ENCODE assay signal across 9 mouse cellular contexts in the genomic region with DNA sequence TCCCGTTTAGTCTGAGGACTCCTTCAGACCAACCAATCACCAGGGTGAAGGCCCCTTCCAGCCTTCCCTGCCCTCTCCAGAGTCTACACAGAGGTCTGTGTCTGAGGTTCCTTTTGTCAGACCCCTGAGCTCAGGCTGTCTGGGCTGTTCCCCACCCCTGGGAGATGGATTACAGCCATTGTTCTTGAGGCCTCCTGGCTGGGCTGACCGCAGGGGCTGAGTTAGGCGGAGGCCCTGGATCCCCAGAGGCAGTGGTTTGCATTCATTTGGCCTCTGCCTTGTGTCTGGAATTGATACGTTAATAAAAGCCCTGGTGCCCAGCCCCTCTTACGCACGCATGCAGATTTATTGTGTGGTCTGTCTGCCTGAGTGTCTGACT. TPM values are rescaled to one million over a fixed set of nuclear protein-coding genes. Genes with fewer than 3 reads are reported as not detected.
DNase-seq lines count a peak whose midpoint lies in the region; ATAC-seq lines count a peak whose summit lies in the region.
"Had no signal": no experiment of that assay in that cellular context is flagged by ENCODE, and none has a peak within 500 bp of the region (broad histone marks: within the 10 kb centered on the region; RNA-seq: fewer than 3 reads in every experiment).

No protein-coding gene starts in this region.

- H3K9me3 ChIP-seq in midbrain, embryonic 16.5 days (replicated peaks; ENCODE audit: control insufficient read depth, low read length, poor library complexity, severe bottlenecking): no peaks in the 10 kb centered on the region

- WGBS in midbrain, embryonic 16.5 days: 4% methylated on average over 6 of the region's 6 CpGs

- intact Hi-C loops in heart, postnatal 14 days (cut with DNase I): no loop called here

- H3K27me3 ChIP-seq in midbrain, embryonic 16.5 days (ENCODE audit: control insufficient read depth, insufficient read depth, low read depth, low read length): no peaks in the 10 kb centered on the region

- peak overlapping the region; percentile 30; the same call in 1 of the 2 replicates for H3K9ac ChIP-seq in midbrain, embryonic 16.5 days (ENCODE audit: low read depth, low read length)

- H3K4me1 ChIP-seq in midbrain, embryonic 16.5 days (ENCODE audit: control insufficient read depth, insufficient read depth, low read length): peaks cover 54% of the 10 kb centered on the region

- peak; percentile 65 for ATAC-seq in midbrain, embryonic 16.5 days

- H3K27ac ChIP-seq in midbrain, embryonic 16.5 days (ENCODE audit: low read length): peak overlapping the region; percentile 53

- no peak overlapping the region for H3K4me3 ChIP-seq in midbrain, embryonic 16.5 days (ENCODE audit: low read depth, low read length)

- H3K36me3 ChIP-seq in midbrain, embryonic 16.5 days (ENCODE audit: control insufficient read depth, insufficient read depth, low read length): no peaks in the 10 kb centered on the region

- DNase-seq in adrenal gland, postnatal 10 days: peak; percentile 48
- DNase-seq in adrenal gland, adult 8-10 months: no peak
- DNase-seq in embryo, embryonic 11.5 days (ENCODE audit: low read depth, low spot score): peak; percentile 47
- DNase-seq in heart, postnatal 14 days: peak; percentile 41 to 46
- no peak for DNase-seq in urinary bladder, postnatal 36 days (ENCODE audit: low spot score in 2 of 2)
- DNase-seq in adrenal gland, postnatal 25 days: no peak
- DNase-seq in left cerebral cortex, adult 8-10 months (ENCODE audit: low spot score in 2 of 2): no peak
- DNase-seq: layer of hippocampus, adult 9-11 months had no signal

- no peak overlapping the region for H3K4me2 ChIP-seq in midbrain, embryonic 16.5 days (ENCODE audit: low read length)

RNA-seq across cellular contexts. Expression of a gene that starts 53.1 kb away (rescaled TPM):
- total RNA-seq in adrenal gland, postnatal 10 days (2021): 10 to 100 TPM; 60.1 to 67.6 TPM
- total RNA-seq in adrenal gland, adult 8-10 months (2022): 10 to 100 TPM; 47.0 to 66.5 (median 54.4) TPM
- 10 to 100 TPM; 41.9 to 42.7 TPM for total RNA-seq in heart, postnatal 14 days (2021)
- polyA plus RNA-seq in midbrain, embryonic 16.5 days (2015; fragmentation: Nextera tagmentation; extraction: Ambion mirVana): 45.7 and 49.0 TPM in 2 replicates
- 33.5 and 60.5 TPM in 2 replicates for total RNA-seq in adrenal gland, postnatal 25 days (2021)
- total RNA-seq in left cerebral cortex, adult 8-10 months (2022): 10 to 100 TPM; 34.5 to 49.5 (median 39.8) TPM

Comparison
In these comparisons a context has a peak if more than half of its experiments do, and no peak if none do; other contexts are left out.
1. DNase-seq: peak in adrenal gland, postnatal 10 days (single experiment), embryo, embryonic 11.5 days (single experiment) and heart, postnatal 14 days (2 of 2); none in adrenal gland, adult 8-10 months (single experiment), urinary bladder, postnatal 36 days (0 of 2), adrenal gland, postnatal 25 days (single experiment) and left cerebral cortex, adult 8-10 months (0 of 2).